Mouse (Mus musculus) frontal cortex, postnatal 36 days (tissue): ENCODE results near the gene Cav1.
A peak's percentile ranks its signal among the peaks of the same experiment; 100 is the strongest.

Source experiments
- DNase-seq, 2 experiments: peaks; one replicate each; pipeline ENCODE4 v3.0.0; 2022; ENCODE audit warnings: low spot score in 2 of 2

Gene Cav1

GRCm38 (mm10) chr6:17305954-17306601 lies at the start of gene Cav1:
Cav1 (plus strand) TSS chr6:17306335.
- DNase-seq: peak; percentile 67

GRCm38 (mm10) chr6:17258142-17258541 lies 48.0 kb upstream of the Cav1 start:
- DNase-seq: no peak

- DNase-seq: no peak
Observed at GRCm38 (mm10) chr6:17258911-17259310, 47.2 kb upstream of the Cav1 start.

GRCm38 (mm10) chr6:17262786-17263185 lies 43.3 kb upstream of the Cav1 start:
- no peak for DNase-seq

DNA sequence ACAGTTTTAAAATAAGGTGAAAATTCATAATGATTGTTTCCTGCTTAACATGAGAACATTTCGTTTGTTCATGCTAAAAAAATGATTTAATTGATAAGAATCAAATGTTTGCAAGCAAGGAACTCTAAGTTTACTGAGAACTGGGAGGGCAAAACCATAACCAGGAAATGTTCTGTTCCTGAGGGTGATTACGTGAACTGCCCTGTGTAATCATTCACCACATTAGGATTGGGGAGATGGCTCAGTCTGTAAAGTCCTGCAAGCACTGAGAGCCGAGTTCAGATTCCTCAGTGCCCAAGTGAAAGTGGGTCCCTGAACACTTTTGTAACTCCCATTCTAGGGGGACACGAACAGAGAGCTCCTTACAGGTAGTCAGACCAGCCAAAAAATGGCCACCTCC lies 41.1 kb upstream of the Cav1 start:
- DNase-seq: no peak

- DNase-seq: no peak
Observed at GRCm38 (mm10) chr6:17266466-17266865, 39.7 kb upstream of the Cav1 start.

GRCm38 (mm10) chr6:17278366-17278765 lies 27.8 kb upstream of the Cav1 start:
- DNase-seq: no peak

DNA sequence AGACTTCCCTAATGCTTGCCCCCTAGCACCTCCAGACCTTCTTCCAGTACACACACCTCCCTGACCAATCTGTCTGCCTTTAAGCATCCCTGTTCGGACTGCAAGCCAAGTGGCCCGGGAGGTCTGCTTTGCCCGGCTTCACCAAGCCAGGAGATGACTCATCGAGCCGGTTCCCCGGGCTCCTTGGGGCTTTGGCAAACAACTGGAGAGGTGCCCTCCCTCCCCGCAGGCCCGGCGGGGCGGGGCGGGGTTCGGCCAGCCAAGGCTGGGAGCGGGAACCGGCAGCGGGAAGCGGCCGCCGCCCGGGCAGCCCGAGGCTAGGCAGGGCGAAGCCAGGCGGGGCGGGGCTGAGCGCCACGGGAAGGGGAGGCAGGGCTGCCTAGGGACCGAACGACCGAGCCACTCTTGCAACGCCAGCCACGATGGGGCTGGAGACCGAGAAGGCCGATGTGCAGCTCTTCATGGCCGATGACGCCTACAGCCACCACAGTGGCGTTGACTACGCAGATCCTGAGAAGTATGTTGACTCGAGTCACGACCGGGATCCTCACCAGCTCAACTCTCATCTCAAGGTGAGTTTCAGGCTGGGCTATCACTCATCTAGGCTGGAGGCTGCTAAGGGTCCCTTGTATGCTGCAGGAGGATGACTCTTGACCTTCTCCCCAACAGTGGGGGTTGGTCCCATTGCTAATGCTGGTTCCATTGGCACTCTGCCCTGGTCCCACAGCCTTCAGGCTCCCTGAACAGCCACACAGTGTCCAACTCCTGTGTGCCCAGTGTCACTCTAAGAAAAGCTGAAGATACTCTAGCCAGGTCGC lies 25.0 kb upstream of the Cav1 start, which contains the start of gene Cav2:
Gene Cav2, plus strand, starts transcription at position 247 of the 818 bp plus-strand sequence.
- DNase-seq: peak; percentile 48 to 59

DNA sequence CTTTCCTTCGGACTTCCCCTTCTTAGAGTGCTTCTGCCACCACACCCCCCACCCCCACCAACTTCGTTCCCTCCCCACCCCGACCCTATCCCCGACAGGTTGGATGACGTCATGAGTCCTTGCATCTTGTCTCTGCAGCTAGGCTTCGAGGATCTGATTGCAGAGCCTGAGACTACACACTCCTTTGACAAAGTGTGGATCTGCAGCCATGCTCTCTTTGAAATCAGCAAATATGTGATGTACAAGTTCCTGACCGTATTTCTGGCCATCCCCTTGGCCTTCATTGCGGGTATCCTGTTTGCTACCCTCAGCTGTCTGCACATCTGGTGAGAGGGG lies 24.4 kb upstream of the Cav1 start:
- no peak for DNase-seq

- DNase-seq: no peak
Observed at GRCm38 (mm10) chr6:17282159-17282558, 24.0 kb upstream of the Cav1 start.

DNA sequence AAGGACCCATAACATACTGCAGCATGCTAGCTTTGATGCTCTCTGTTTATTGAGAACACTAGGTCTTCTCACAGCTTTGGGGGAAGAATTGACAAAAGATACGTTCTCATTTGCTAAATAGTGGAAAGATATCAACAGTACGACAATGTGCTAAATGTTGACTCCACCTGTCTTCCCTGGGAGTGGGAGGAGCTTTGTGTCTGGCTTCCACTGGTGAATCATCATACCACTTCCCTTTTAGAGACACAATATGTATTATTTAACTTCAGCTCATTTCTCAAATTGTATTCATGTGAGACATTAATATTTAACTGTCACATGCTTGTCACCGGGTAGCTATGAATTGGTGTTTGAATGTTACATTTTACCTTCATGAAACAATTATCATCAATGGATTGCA lies 22.3 kb upstream of the Cav1 start:
- DNase-seq: no peak

- no peak for DNase-seq
Observed at GRCm38 (mm10) chr6:17286381-17286780, 19.8 kb upstream of the Cav1 start.

- no peak for DNase-seq
Observed at GRCm38 (mm10) chr6:17295116-17295515, 11.0 kb upstream of the Cav1 start.

DNA sequence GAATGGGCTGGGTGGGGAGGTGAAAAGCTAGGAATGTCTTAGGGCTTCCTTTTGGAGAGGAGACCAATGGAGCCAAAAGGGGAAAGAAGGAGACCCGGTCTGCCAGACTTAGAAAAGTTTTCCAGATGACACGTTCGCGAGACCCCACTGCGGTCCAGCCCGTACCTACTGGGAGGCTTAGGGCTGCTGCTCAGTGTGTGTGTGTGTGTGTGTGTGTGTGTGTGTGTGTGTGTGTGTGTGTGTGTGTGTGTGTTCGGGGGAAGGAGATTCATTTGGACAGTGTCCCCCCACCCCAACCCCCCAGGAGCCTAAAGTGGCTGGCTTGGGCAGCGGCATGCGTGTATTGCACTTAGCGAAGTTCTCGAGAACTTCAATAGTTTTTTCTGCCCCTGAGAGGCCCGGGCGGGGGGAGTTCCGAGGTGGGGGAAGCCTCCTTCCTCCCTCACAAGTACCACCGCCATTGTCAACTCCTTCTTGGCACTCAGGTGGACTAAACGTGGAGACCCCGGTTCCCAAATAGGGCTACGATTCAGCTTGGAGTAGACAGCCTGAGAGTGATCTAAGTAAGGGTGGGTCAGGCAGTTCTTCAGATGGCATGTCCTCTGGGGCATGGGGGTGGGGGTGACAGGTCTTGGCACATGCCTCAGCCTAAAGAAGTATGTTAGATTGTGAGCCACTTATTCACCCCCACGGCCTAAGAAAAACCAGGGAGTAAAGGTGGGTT lies 629 bp downstream of the Cav1 start:
- peak in 1 of 2 experiments; percentile 2 for DNase-seq

DNA sequence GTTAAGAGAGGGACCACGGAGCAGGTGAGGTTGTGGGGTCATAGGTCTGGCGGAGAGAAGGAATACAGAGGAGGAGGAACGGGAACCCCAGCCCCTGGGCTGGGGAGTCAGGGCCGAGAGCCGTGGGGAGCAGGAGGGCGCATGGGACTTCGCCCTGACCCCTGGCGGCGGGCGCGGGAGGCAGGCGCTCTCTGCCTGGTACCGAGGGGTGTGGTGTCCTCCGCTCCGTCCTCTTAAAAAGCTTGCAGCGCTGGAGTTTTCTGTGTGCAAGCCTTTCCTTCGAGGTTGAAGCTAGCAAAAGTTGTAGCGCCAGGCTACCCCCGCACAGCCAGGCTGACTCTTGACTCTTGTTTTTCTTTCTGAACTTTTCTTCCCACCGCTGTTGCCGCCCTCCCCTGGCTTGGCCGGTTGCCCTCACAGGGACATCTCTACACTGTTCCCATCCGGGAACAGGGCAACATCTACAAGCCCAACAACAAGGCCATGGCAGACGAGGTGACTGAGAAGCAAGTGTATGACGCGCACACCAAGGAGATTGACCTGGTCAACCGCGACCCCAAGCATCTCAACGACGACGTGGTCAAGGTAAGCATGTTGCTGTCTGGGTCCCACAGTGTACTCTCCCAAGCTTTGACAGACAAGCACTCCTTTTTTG lies 1.5 kb downstream of the Cav1 start:
- DNase-seq: peak; percentile 23 to 33

DNA sequence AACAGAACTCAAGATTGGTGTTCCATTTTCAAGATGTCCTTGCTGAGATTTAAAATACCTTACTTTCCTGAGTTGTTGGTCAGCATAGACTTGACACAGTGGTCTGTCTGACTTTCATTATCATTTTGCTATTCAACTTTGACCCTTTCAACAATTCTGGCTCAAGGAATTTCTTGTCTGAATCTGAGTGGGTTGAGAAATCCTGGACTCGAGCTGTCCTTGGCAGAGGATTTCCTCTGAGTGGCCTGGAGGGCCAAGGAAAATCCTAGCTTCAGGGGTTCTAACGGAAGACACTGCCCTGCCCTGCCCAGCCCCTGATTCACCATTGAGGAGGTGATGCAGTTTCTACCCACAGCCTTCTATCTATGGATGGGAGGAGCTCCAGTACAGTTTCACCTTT lies 2.5 kb downstream of the Cav1 start:
- DNase-seq: no peak

GRCm38 (mm10) chr6:17309260-17309659 lies 3.1 kb downstream of the Cav1 start:
- peak in 1 of 2 experiments; percentile 7 for DNase-seq

DNA sequence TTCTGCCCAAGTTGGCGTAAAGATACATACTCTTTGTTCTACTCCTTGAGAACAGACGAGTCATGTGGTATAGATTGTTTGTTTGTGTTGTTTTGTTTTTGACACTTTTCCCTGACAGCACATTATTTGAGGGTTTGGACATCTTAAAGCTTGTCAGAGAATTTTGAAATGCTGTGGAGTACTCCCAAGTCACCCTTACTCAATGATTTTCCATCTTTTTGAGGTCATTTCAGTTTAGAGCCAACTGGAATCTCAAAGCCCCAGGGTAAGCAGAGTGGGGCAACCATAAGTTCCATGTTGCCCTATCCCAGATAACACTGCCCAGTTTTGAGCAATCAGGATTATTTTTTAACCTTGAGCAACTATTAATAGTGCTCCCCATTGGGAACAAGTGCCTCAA lies 8.1 kb downstream of the Cav1 start:
- no peak for DNase-seq

DNA sequence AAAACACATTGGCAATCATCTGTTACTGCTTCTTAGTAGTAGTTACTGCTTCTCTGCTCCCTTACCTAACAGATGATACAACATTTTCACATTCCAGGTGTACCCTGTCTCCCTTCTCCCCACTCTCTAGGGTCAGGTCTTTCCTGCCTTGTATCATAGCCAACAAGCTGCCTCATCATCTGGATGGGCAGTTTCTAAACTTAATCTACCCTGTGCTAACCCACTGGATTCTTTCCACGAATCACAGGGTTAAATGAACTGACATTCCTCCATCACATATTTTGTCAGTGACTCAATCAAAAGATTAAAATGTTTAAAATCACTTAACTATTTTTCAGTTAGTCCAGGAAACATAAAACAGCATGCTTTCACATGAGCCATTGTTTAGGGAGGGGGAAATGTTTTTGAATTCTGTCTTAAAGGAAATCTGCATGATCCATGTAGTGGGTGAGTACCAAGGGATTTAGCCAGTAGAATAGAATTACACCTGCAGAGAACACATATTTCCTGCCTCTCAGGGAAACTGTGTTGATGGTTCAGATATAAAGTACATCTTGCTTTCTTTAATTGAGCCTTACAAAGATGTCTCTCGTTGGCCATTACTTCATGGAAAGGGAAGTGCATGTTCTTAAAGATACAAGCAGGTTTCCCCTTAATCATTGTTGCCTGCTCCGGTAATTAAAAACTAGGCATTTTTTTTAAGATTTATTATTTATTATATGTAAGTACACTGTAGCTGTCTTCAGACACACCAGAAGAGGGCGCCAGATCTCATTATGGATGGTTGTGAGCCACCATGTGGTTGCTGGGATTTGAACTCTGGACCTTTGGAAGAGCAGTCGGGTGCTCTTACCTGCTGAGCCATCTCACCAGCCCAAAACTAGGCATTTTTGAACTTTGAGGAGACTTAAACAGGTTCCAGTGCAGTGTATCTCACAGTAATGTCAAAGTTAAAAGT lies 8.8 kb downstream of the Cav1 start:
- no peak for DNase-seq

- DNase-seq: no peak
Observed at GRCm38 (mm10) chr6:17316294-17317166, 10.4 kb downstream of the Cav1 start.
